Mouse (Mus musculus) lung, adult 2 months (tissue): Measurements from ENCODE around the gene Ttll4.

Source experiments
- CTCF ChIP-seq: fragments of 200-500 bp; IDR thresholded peaks from 2 replicates; pipeline ENCODE4 v1.5.1; 2011; ENCODE audit warnings: mild to moderate bottlenecking, low read length, control low read depth; ENCODE audit not compliant: insufficient read depth
- POLR2A ChIP-seq: fragments of 200-500 bp; IDR thresholded peaks from 2 replicates; pipeline ENCODE4 v1.6.1; 2011; ENCODE audit warnings: low read depth, mild to moderate bottlenecking, control low read depth, low read length, borderline replicate concordance; ENCODE audit errors: extremely low read depth

DNA sequence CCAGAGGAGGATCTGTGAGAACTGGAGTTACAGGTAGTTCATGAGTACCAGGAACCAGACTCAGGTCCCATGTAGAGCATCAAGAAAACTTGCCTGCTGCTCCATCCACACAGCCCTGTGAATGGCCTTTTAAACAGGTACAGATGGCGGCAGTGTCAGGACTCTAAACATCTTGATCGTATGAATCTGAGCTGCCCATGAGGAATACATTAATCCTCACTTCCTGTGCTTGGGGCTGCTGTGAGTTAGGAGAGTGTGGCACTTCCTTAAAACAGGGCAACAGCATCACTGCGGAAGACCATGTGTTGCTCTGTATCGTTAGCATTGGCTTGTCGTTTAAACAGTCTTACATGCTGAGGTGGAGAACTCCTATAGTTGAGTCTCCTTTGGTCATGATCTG is 53.9 kb downstream of the Ttll4 start:
- no peak for TF ChIP-seq CTCF
- no peak for TF ChIP-seq POLR2A
